Mouse (Mus musculus) megakaryocyte, embryonic 14.5 days (primary cell): ENCODE results near the gene Hhat.

Experiments
- FLI1 ChIP-seq: IDR thresholded peaks from 2 replicates; pipeline ENCODE4 v1.6.1; 2012; ENCODE audit warnings: low read length, inconsistent platforms, mixed read lengths
- GATA1 ChIP-seq: IDR thresholded peaks from 3 replicates; pipeline ENCODE4 v1.6.1; 2012; ENCODE audit warnings: mixed read lengths, low read length, inconsistent platforms, borderline replicate concordance

DNA sequence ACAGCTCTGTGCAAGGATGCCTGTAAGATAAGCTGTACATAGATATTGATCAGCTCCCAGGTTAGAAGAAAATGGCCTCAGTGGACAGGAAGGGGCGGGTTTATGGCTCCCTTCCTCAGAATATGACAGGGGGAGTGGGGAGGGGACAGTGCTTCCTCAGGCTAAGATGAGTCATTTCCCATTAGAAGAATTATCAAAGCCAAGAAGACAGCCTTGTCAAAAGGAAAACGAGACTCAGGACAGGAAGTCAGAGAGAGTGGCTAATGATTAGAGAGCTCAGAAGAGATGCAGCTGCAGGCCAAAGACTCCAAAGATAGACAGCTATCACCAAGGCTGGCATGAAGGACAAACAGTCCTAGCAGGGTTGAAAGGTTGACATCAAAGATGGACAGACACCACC is 238.8 kb downstream of the Hhat start:
- TF ChIP-seq GATA1 (no peak), FLI1 (no peak)
